Mouse (Mus musculus): ENCODE data around the gene Zfp618.

- TF ChIP-seq POLR2A (IDR thresholded peaks at IDR 0.05; ENCODE audit: control insufficient read depth, low read depth, low read length) (no peak), CTCF (IDR thresholded peaks at IDR 0.05; ENCODE audit: control insufficient read depth, insufficient read depth, insufficient replicate concordance, low read depth, low read length) (no peak)
These were observed 10.2 kb downstream of the Zfp618 start for GRCm38 (mm10) chr4:62975541-62975940.

All from testis, adult 2 months (tissue).